Mouse (Mus musculus) cerebellum, adult 11 months (tissue): ENCODE results near the gene 2700049A03Rik.

ENCODE experiments used
- DNase-seq: peaks from one replicate; pipeline ENCODE4 v3.0.0; 2022

2700049A03Rik gene

GRCm38 (mm10) chr12:71274519-71275237 is 138.0 kb downstream of the 2700049A03Rik start:
- DNase-seq = no peak

DNA sequence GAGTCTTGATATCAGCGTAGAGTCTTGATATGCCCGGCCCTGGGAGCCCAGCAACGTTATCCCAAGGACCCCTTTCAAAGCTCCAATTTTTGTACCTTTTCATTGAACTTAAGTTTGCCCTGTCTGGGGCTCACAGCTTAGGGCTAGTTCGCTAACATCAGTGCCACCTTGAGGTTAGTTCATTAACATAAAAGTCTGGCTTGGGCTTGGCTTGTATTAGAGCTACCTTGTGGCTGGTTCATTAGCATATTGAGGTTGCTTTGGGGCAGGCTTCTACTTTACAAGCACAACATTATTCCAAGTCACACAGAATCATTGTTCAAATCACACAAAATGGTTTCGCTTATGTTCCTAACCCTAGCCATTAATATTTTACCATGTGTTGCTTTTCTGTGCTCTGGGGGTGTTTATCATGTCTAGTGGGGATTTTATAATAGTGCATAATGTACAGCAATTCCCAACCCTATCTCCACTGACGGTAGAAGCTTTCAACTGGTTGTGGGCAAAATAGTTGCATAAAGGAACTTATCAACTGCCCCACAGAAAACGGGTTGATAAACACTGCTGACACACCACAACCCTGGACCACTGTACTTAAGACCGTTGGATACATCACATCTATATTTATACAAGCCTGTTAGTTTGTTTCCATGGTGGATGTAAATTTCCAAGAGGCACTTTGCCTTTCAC is 139.4 kb downstream of the 2700049A03Rik start:
- no peak for DNase-seq

DNA sequence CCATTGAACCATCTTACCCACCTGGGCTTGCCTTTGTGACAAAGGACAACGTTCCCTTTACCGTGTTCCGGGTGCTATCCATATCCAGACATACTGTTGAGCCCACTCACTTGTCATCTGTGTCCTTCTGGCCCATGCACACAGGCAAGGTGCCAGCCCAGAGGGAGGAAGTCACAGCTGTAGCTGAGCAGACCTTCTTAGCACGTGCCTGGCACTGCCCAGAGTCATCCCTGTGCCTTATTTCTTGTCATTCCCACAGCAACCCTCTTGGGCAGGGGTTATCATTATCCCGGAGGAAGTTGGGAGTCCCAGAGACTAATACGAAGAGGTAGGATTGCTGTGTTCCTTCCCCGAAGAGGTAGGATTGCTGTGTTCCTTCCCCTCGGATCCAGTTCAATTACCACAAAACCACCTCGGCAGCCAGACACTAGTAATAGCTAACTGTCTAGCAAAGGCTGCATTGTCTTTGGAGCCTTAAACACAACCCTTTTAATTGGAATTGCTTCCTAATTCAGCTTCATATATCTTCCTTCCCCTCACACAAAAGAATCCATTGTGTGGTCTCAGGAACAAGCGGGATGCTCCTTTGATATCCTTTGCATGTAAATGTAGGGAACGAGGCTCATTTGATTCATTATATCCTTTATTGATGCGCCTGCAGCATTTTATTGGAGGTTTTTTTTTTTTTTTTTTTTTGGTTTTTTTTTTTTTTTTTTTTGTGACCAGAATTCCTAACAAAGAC is 143.0 kb downstream of the 2700049A03Rik start:
- DNase-seq = no peak

DNA sequence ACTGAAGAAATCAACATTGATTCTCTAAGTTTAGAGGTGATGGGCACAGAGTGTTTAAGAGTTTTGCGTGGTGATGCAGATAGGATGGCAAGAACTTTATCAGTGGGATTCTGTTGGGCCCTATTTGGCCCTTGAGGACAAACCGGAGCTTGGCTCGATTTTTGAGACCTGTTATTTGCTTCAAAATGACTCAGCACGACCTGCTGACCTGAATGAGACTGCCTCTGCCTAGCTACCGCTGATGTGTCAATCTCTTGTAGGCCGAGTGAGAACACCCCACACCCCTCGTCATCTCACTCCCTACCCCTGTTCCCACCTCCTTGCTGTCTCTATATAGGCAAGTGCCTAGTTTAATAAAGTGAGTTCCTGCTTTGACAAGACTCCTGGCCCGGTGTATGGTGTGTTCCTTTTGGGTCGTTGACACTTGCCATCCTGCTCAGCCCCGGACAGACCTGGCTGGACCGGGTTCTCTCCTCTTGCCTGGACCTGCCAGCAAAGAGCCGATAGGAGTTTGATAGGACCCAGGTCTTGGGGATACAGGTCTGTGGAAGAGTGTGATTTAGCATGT is 144.6 kb downstream of the 2700049A03Rik start:
- no peak for DNase-seq

DNA sequence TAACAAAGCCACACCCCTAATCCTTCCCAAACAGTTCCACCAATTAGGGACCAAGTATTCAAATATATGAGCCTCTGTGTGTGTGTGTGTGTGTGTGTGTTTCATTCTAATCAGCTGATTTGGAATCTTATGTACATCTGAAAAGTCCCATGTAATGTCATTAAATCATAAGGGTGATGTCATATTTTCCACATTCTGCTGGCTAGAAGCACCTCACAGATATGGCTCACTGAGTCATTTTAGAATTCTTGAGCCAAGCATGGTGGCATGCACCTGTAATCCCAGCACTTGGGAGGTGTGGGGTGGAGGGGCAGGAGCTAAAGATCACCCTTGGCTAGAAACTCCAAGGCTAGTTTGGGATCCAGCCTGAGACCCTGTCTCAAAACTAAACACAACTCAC is 148.8 kb downstream of the 2700049A03Rik start:
- no peak for DNase-seq

DNA sequence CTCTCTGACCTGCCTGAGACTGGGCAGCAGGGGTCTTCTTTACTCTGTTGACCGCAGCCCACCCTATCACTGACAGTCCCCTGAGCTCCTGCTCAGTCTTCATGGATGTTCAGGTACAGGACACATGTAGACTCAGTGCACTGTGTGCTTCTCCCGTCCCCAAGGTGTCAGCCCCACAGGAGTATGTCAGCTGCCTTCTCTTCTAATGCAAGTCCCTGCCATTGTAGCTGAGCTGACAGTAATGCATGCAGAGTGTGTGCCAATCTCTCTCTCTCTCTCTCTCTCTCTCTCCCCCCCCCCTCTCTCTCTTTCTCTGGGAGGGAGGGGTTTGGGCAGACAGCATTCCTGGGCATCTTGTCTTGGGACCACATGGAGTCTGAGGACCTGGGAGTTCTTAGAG is 153.8 kb downstream of the 2700049A03Rik start:
- no peak for DNase-seq
